Mouse (Mus musculus): Measurements from ENCODE around the gene Sorl1. TPM values are rescaled to one million over a fixed set of nuclear protein-coding genes. Genes with fewer than 3 reads are reported as not detected.

Sorl1 gene
- total RNA-seq, 2 experiments from 2014 or later: 205 to 221 TPM

GRCm38 (mm10) chr9:42125262-42125982 lies 1.3 kb upstream of the Sorl1 start:
- intact Hi-C loops (cut with DNase I): loop anchor here (2.0 to 5.0 kb wide), 2 partner anchors 82 to 115 kb away; no protein-coding TSS in a partner anchor
- peak in 1 of 2 experiments; percentile 41 for DNase-seq (ENCODE audit: low spot score in 2 of 2)

- DNase-seq (ENCODE audit: low spot score in 2 of 2): no peak
- intact Hi-C loops (cut with DNase I): loop anchor here (5.0 kb wide), 2 partner anchors 41 to 66 kb away; no protein-coding TSS in a partner anchor
These were observed 893 bp downstream of the Sorl1 start for GRCm38 (mm10) chr9:42123204-42123603.

- intact Hi-C loops (cut with DNase I): loop anchor here (5.0 kb wide), 2 partner anchors 40 to 65 kb away; no protein-coding TSS in a partner anchor
- no peak for DNase-seq (ENCODE audit: low spot score in 2 of 2)
These were observed 1.7 kb downstream of the Sorl1 start for GRCm38 (mm10) chr9:42122441-42122840.

DNA sequence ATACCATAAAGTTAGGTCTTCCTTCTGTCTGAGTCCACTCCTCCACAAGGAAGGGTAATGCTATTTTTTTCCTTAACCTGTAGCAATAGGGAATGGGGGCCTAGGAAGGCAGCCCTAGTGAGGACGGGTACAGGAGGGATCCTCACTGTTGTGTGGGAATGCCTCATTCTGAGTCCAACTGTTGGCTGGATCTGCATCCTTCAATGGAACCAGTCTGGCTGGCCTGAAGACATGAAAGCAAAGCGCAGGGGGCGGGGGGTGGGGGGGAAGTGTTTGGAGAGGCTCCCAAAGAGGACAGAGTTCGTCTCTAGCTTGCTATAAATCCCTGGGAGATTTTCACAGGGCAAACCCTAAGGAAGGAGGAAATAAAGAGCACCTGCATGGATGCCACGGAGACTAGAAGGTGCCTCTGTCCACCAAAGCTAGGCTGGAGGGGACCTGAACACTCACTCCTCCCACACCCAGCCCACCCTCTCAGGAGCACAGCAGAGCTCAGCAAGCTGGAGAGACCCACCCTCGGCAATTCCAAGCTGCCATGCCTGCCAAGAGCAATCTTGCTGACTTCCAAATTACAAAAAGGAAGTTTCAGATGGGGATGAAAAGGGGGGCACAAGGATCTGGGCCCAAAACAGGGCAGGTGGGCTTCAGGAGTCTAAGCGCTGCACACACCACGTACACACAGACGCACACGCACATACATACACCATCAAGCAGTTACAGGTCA lies 2.3 kb downstream of the Sorl1 start:
- DNase-seq (ENCODE audit: low spot score in 2 of 2): no peak
- intact Hi-C loops (cut with DNase I): loop anchor here (5.0 kb wide), 2 partner anchors 39 to 64 kb away; no protein-coding TSS in a partner anchor

- intact Hi-C loops (cut with DNase I): no loop called here
These were observed 7.6 kb downstream of the Sorl1 start for GRCm38 (mm10) chr9:42116418-42117056.

GRCm38 (mm10) chr9:42115078-42115477 lies 9.0 kb downstream of the Sorl1 start:
- DNase-seq (ENCODE audit: low spot score in 2 of 2): no peak
- intact Hi-C loops (cut with DNase I): no loop called here

More at GRCm38 (mm10) chr9:42116418-42117056, 7.6 kb downstream of the Sorl1 start:
- DNase-seq (ENCODE audit: low spot score in 2 of 2): no peak

DNA sequence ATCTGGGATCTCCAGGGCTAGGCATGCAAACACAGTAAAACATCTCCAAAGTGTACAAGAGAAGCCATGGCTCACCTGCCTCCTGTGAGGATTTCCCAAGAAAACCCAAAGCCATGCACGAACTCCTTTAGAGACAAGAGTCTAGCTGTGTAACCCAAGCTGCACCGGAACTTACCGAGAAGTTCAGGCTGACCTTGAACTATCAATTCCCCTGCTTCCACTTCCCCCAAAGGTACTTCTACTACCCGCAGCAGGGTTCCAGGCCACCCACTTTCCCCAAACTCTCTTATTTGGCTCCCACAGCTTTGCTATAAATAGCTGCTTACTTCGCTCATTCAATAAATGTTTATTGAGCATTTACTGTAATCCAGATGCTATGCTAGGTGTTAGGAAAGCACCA lies 10.8 kb downstream of the Sorl1 start:
- no peak for DNase-seq (ENCODE audit: low spot score in 2 of 2)
- intact Hi-C loops (cut with DNase I): no loop called here

DNA sequence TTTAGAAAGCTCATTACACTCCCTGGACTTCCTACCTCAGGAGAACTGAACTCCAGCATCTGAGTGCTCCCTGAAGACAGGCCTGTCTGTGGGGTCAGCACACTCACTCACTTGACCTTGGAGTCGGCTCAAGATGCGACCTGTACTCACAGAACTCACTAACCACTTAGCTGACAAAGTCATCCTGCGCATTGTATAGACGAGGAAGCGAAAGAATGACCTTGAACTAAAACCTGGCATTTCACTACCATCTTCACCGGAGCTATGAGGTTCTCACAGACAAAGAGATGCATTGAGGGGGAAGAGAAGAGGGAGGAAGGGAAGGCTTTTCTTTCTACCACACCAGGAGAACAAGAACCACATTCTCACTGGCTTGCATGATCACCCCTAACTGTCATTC lies 11.4 kb downstream of the Sorl1 start:
- no peak for DNase-seq (ENCODE audit: low spot score in 2 of 2)
- intact Hi-C loops (cut with DNase I): no loop called here

GRCm38 (mm10) chr9:42111256-42111655 lies 12.8 kb downstream of the Sorl1 start:
- intact Hi-C loops (cut with DNase I): no loop called here
- DNase-seq (ENCODE audit: low spot score in 2 of 2): no peak

- intact Hi-C loops (cut with DNase I): no loop called here
These were observed 14.2 kb downstream of the Sorl1 start for GRCm38 (mm10) chr9:42109837-42110451.

DNA sequence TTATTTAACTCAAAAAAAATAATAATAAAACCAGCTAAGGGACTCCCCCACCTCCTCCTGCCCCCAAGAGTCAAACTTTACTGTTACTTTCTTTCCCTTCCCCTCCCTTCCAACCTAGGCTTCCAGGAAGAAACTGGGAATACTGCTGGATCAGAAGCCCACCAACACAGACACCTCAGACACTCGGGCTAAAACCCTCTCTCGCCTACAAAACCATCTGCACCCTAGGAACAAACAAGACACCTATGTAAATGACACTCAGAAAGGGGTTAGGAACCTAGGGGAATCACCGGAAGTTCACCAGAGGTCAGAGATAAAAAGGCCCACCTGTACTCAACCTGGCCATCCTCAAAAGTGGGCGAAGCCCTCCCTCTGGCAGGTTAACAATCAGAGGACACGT lies 15.0 kb downstream of the Sorl1 start:
- DNase-seq (ENCODE audit: low spot score in 2 of 2): no peak
- intact Hi-C loops (cut with DNase I): no loop called here

More at GRCm38 (mm10) chr9:42109837-42110451, 14.2 kb downstream of the Sorl1 start:
- peak; percentile 48 to 73 for DNase-seq (ENCODE audit: low spot score in 2 of 2)

DNA sequence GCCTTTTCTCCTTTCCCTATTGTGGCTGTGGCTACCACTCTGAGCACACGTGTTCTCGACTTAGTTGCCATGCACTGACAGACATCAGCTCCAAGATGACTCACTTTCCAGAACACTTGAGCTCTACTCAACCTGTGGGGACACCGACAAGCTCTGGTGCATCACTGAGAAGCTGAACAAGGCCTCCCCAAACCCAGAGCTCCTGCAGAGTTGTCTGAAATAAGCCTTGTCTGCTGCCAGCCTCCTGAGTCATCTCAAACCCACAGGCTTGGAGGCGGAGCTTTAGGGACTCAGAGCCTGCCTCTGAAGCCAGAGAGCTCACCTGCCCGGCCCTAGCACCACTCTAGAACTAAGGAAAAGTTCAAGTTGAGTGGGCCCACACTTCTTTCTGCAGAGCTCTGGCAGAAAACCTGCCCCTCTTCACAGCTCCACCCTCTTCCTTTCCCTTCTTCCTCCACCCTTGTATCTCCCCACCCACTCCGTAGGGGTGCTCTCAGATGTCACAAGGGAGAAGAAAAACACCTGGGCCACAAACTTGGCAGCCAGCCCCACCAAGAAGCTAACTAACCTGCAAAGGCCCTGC lies 15.6 kb downstream of the Sorl1 start:
- intact Hi-C loops (cut with DNase I): no loop called here

DNA sequence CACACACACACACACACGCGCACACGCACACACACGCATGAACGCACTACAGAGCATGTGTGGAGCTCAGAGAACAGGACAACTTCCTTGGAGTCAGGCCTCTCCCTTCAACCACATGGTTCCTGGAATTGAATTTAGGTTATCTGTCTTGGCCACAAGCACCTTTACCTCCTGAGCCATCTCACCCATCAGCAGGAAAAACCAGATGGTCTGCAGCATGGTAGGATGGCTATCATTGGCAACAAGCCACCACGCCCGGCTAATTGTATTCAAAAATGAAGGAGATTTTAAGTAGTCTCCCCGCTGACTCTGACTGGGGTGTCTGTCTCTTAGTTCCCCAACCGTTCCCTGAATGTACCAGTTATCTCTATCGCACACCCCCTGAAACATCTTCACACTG lies 17.0 kb downstream of the Sorl1 start:
- intact Hi-C loops (cut with DNase I): no loop called here

More for the DNA sequence above, 15.6 kb downstream of the Sorl1 start:
- DNase-seq (ENCODE audit: low spot score in 2 of 2): peak; percentile 58 to 73

DNA sequence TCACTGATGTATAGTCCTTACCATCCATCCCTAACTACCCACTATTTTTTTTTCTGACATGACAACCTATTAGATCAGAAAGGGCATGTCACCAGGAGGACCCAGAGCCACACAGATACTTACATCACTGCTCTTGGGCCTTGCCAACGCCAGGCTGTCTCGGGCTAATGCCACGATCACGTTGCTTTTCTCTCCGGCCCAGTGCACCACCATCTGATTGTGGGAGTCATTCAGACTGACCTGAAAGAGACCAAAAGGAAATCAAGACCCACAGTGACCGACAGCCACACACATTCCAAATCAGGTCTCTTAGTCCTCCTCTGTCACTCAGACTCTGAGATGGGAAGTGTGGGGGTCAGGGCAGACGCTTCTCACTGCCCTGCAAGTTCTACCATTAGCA lies 17.8 kb downstream of the Sorl1 start:
- intact Hi-C loops (cut with DNase I): no loop called here
- DNase-seq (ENCODE audit: low spot score in 2 of 2): no peak

More for the DNA sequence above, 17.0 kb downstream of the Sorl1 start:
- DNase-seq (ENCODE audit: low spot score in 2 of 2): no peak

- DNase-seq (ENCODE audit: low spot score in 2 of 2): no peak
- intact Hi-C loops (cut with DNase I): no loop called here
These were observed 20.6 kb downstream of the Sorl1 start for GRCm38 (mm10) chr9:42103546-42103945.

GRCm38 (mm10) chr9:42102013-42102412 lies 22.1 kb downstream of the Sorl1 start:
- intact Hi-C loops (cut with DNase I): no loop called here
- no peak for DNase-seq (ENCODE audit: low spot score in 2 of 2)

GRCm38 (mm10) chr9:42101266-42101665 lies 22.8 kb downstream of the Sorl1 start:
- intact Hi-C loops (cut with DNase I): no loop called here
- no peak for DNase-seq (ENCODE audit: low spot score in 2 of 2)

DNA sequence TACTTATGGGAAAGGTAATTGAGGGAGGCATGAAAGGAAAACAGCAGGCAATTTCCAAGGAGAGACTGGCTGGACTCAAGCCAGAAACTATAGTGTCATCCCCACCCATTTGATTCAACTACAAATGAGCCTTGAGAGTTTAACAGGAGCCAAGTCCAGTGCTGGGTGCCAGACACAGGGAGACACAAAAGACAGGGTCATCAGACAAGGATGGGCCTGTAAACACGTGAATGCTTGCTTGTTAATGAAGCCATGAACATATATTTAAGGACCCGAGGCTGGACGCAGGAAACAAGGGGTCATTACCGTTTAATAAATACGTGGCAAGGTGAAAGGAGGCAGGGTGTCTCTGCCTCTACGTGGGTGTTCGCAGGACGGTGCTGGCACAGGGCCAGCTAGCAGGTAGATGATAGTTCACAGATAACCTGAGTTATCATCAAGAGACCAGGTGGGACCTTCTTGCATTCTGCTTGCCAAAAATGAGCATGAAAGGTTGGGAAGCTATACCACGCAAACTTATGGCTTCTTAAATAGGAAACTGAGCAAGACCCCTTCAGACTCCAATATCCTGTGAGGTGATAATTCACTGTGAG lies 23.4 kb downstream of the Sorl1 start:
- no peak for DNase-seq (ENCODE audit: low spot score in 2 of 2)
- intact Hi-C loops (cut with DNase I): no loop called here

DNA sequence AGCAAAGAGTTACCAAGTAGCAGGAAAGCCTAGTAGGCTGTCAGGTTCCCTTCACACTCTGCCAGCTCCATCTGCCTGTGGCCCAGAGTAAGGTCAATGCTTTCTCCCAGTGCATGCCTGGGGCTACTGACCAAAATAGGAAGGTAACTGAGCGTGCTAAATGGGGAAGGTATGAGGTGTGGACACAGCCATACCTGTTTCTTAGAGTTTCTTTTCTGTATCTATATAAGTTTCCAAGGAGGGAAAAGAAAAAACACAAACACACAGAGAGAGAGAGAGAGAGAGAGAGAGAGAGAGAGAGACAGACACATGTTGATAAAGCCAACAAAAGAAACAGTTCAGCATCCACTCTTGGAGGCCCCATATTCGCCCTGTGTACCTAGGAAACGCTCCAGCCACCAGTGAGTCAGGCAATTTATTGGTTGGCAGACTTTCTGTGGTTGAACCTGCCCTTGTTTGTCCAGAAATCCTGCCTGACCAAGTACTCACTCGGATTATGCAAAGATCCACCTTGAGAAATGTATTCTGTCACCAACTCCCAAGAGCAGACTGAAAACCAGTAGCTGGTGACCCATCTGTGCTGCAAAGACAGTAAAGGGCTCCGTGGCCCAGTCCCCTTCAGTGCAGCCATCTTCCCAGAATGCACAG lies 25.5 kb downstream of the Sorl1 start:
- intact Hi-C loops (cut with DNase I): no loop called here
- DNase-seq (ENCODE audit: low spot score in 2 of 2): no peak
